Mouse (Mus musculus) neural tube, embryonic 13.5 days (tissue): ENCODE results near the gene Dnase1l2. TPM values are rescaled to one million over a fixed set of nuclear protein-coding genes. Genes with fewer than 3 reads are reported as not detected.

Experiments used
- ATAC-seq: fragments of 200-750 bp; cut with Nextera tagmentation; 2 replicates; pipeline ENCODE4 v1.8.0; 2017; ENCODE audit warnings: low read depth, mild to moderate bottlenecking, moderate TSS enrichment, moderate library complexity
- H3K27ac ChIP-seq: fragments of 300-500 bp; sonication (generic); replicated peaks from 2 replicates; pipeline ENCODE4 v1.5.1; 2015; ENCODE audit warnings: moderate library complexity, mild to moderate bottlenecking, inconsistent platforms
- H3K27me3 ChIP-seq: fragments of 300-500 bp; sonication (generic); 2 replicates; pipeline ENCODE4 v1.6.1; 2015; ENCODE audit warnings: mild to moderate bottlenecking, inconsistent platforms
- H3K36me3 ChIP-seq: fragments of 300-500 bp; sonication (generic); 2 replicates; pipeline ENCODE4 v1.6.1; 2015; ENCODE audit warnings: mild to moderate bottlenecking, inconsistent platforms
- H3K4me1 ChIP-seq: fragments of 300-500 bp; sonication (generic); replicated peaks from 2 replicates; pipeline ENCODE4 v1.6.1; 2015; ENCODE audit warnings: inconsistent platforms
- H3K4me2 ChIP-seq: fragments of 300-500 bp; sonication (generic); 2 replicates; pipeline ENCODE4 v1.6.1; 2015; ENCODE audit warnings: inconsistent platforms, mild to moderate bottlenecking, moderate library complexity
- H3K4me3 ChIP-seq: fragments of 300-500 bp; sonication (generic); 2 replicates; pipeline ENCODE4 v1.5.1; 2015; ENCODE audit warnings: mild to moderate bottlenecking, inconsistent platforms
- H3K9ac ChIP-seq: fragments of 300-500 bp; sonication (generic); 2 replicates; pipeline ENCODE4 v1.6.1; 2015; ENCODE audit warnings: moderate library complexity, mild to moderate bottlenecking, inconsistent platforms
- H3K9me3 ChIP-seq: fragments of 300-500 bp; sonication (generic); 2 replicates; pipeline ENCODE4 v1.6.1; 2016; ENCODE audit warnings: inconsistent platforms
- WGBS: fragments of 180-500 bp; shearing (Covaris S2); methylation state at CpG from one replicate; pipeline ENCODE4 v1.1.7; 2015; 5-methylcytosine and 5-hydroxymethylcytosine counted together
- polyA plus RNA-seq: library from polyadenylated mRNA; unstranded; fragments of >200 nt; fragmentation: Nextera tagmentation; extraction: Ambion mirVana; gene quantifications from 2 replicates; pipeline ENCODE4 v1.2.1, GENCODE M21; 2015

Dnase1l2 gene
- polyA plus RNA-seq, 1 experiment from 2014 or later = 5.5 TPM

DNA sequence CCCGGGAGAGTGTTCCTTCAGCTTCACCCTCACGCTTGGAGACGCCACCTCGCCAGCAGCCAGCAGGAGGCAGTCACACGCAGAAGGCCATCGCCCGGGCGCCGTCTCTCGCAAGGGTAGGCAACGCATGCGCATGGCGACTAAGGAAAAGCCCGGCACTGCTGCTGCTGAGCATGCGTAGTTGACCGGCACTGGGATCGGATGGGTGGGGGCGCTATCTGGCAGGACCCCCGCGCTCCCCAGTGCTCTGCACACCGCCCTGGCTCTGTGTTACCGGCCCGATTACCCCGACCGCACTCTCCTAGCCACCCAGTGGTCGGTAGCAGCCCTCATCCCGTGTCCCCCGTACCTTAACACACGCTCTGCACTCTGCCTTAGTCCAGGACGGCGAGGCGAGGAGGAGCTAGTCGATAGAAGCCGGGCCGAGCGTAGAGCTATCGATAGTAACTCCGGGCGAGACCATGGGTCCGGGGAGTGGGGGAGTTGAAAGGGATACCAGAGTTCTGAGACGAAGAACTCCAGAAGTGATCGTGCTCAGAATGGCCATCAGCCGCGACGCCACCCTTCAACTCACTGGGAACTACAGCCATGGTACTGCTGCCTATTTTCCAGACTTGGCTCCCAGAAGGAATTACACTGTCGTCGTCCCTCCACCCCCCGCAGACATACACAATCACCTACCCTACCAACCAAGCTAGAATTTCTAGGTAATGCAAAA lies 35.9 kb upstream of the Dnase1l2 start, which contains the start of gene Mlst8:
Mlst8 (minus strand) TSS at position 416 of the 718 bp plus-strand sequence.
- peaks cover 37% of the 10 kb centered on the region for H3K36me3 ChIP-seq
- H3K4me3 ChIP-seq = peak within 1 kb of the TSS; percentile 71
- peak; percentile 90 for ATAC-seq
- H3K4me2 ChIP-seq = peak within 1 kb of the TSS; percentile 64
- peak within 1 kb of the TSS; percentile 83 for H3K9ac ChIP-seq
- H3K27ac ChIP-seq = peak within 1 kb of the TSS; percentile 98
- peaks cover 35% of the 10 kb centered on the region for H3K4me1 ChIP-seq
- H3K9me3 ChIP-seq = no peaks in the 10 kb centered on the region
- H3K27me3 ChIP-seq = no peaks in the 10 kb centered on the region
- WGBS = under 1% methylated on average over 48 of the region's 48 CpGs

DNA sequence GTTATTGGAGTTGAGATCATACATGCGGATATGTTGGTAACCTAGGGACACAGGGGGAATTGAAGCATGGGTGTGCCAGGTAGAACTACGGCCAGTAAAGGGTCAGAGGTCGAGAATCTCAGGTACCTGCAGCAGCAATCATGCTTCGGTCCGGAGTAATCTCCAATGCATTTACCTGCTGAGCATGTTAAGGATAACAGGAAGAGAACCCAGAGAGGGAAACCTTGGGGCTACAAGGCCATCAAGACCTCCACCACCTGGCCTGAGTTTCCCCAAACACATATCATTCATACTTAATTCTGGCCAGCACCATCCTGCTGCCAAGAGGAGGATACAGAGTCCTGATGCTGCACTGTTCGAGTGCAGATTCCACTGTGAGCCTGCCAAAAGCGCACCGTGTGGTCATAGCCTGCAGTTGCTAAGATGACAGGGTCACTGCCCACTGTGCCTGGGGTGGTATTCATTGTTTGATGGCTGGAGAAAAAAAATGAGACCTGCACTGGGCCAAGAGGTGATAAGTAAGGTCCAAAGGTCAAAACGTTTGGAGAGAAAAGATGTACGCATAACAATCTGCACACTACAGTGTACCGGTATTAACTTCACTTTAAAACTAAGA lies 35.2 kb upstream of the Dnase1l2 start:
- Histone ChIP-seq H3K27ac (peak overlapping the region; percentile 98; the same call in 1 of the 2 replicates), H3K36me3 (peaks cover 43% of the 10 kb centered on the region), H3K27me3 (no peaks in the 10 kb centered on the region), H3K9me3 (no peaks in the 10 kb centered on the region), H3K4me2 (peak overlapping the region; percentile 64), H3K4me1 (peaks cover 42% of the 10 kb centered on the region), H3K4me3 (peak overlapping the region; percentile 71), H3K9ac (peak overlapping the region; percentile 83)
- WGBS = 55% methylated on average over 11 of the region's 11 CpGs
- ATAC-seq = peak; percentile 23; the same call in 1 of the 2 replicates

GRCm38 (mm10) chr17:24477053-24477984 lies 34.4 kb upstream of the Dnase1l2 start:
- Histone ChIP-seq H3K9me3 (no peaks in the 10 kb centered on the region), H3K4me3 (peak overlapping the region; percentile 71), H3K4me1 (peaks cover 50% of the 10 kb centered on the region), H3K36me3 (peaks cover 47% of the 10 kb centered on the region), H3K27ac (no peak overlapping the region), H3K4me2 (peak overlapping the region; percentile 64; the same call in 1 of the 2 replicates), H3K27me3 (no peaks in the 10 kb centered on the region), H3K9ac (peak overlapping the region; percentile 83)
- ATAC-seq = no peak
- WGBS = 94% methylated on average over 20 of the region's 20 CpGs

DNA sequence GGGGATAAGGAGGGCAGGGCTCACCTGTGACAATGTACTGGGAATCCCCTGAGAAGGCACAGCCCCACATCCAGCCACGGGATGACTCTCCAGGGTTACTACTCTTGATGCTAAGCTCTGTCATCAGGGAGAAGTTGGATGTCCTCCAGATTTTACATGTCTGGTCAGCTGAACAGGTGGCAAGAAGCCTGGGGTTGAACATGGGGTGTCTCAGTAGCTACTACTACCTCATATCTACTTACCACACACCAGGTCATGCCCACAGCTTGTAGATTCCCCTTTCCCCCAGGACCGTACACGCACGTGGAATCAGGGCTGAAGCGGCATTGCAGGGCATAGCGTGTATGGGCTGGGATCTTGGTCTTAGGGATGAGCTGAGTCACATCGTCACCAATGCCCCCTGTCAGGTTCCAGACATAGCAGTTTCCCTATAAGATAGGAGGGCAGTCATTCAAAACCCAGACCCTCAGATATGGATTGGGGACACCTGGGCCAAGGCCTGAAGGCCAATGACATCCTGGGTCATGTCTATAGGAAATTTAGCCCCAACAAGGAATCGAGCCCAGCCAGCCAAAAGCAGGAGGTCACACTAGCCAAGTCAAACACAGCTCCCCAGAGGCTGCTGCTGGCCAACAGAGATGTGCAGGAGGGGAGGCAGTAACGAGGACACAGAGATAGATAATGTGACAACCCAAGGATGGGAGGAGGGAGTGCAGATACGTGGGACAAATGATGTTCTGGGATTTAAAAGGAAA lies 33.3 kb upstream of the Dnase1l2 start:
- no peak for ATAC-seq
- Histone ChIP-seq H3K36me3 (peaks cover 47% of the 10 kb centered on the region), H3K27me3 (no peaks in the 10 kb centered on the region), H3K9ac (no peak overlapping the region), H3K27ac (no peak overlapping the region), H3K9me3 (no peaks in the 10 kb centered on the region), H3K4me3 (no peak overlapping the region), H3K4me1 (peaks cover 61% of the 10 kb centered on the region), H3K4me2 (no peak overlapping the region)
- 94% methylated on average over 10 of the region's 10 CpGs for WGBS

- Histone ChIP-seq H3K27ac (no peak overlapping the region), H3K4me1 (peaks cover 67% of the 10 kb centered on the region), H3K9ac (no peak overlapping the region), H3K27me3 (no peaks in the 10 kb centered on the region), H3K9me3 (no peaks in the 10 kb centered on the region), H3K36me3 (peaks cover 47% of the 10 kb centered on the region), H3K4me3 (no peak overlapping the region), H3K4me2 (no peak overlapping the region)
- ATAC-seq = no peak
- 96% methylated on average over 6 of the region's 6 CpGs for WGBS
Observed at GRCm38 (mm10) chr17:24475586-24475985, 32.7 kb upstream of the Dnase1l2 start.

DNA sequence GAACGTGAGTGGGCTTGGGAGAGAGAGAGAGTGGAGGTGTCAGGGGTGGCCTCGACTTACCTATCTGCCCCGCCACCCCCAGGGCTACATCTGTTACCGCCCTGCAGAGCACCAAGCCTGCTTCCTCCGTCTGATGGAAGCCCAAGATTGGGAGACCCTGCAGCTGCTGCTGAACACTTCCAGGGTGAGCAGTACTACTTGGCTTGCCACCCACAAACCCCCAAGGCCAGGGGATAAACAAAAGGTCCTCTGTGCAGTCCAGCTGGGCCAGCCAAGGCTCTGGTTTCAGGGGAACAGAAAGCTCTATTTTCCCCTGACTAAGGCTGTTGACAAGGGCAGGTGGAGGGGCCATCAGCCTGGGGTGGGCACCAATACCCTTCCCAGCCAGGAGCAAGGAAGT lies 31.7 kb upstream of the Dnase1l2 start:
- Histone ChIP-seq H3K4me2 (no peak overlapping the region), H3K9ac (no peak overlapping the region), H3K4me3 (no peak overlapping the region), H3K9me3 (no peaks in the 10 kb centered on the region), H3K27ac (0 out of 2 replicates have a peak overlapping the region, but pooled peaks have one; percentile 28), H3K4me1 (peaks cover 60% of the 10 kb centered on the region), H3K27me3 (no peaks in the 10 kb centered on the region), H3K36me3 (peaks cover 47% of the 10 kb centered on the region)
- no peak for ATAC-seq
- WGBS = 76% methylated on average over 5 of the region's 5 CpGs

- Histone ChIP-seq H3K9ac (peak within 1 kb of the TSS; percentile 90), H3K27ac (0 out of 2 replicates have a peak within 1 kb of the TSS, but pooled peaks have one; percentile 28), H3K36me3 (peaks cover 47% of the 10 kb centered on the region), H3K4me2 (peak within 1 kb of the TSS; percentile 100), H3K4me3 (no peak within 1 kb of the TSS), H3K9me3 (no peaks in the 10 kb centered on the region), H3K4me1 (peaks cover 62% of the 10 kb centered on the region), H3K27me3 (no peaks in the 10 kb centered on the region)
- ATAC-seq = no peak
- WGBS = 80% methylated on average over 6 of the region's 6 CpGs
Observed at GRCm38 (mm10) chr17:24473612-24474275, 30.8 kb upstream of the Dnase1l2 start, which contains the start of gene Bricd5. Bricd5 (plus strand) TSS chr17:24473884.

DNA sequence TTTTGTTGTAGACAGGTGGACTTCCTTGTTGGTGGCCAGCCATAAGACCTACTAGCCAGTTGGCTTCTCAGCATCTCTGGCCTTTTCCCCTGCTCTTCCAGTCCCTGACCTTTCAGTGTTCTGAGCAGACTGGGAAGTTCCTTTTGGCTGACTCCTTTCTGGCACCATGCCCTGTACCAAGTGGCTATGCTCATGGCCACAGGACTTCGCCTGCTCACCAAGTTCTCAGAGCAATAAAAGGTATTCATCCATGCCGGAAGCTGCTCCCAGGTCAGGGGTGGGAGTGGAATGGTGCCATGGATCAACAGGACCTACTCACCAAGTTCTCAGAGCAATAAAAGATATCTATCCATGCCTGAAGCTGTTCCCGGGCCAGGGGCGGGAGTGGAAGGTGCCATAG lies 29.6 kb upstream of the Dnase1l2 start:
- WGBS = 73% methylated on average over 4 of the region's 4 CpGs
- H3K4me3 ChIP-seq = peak overlapping the region; percentile 91

DNA sequence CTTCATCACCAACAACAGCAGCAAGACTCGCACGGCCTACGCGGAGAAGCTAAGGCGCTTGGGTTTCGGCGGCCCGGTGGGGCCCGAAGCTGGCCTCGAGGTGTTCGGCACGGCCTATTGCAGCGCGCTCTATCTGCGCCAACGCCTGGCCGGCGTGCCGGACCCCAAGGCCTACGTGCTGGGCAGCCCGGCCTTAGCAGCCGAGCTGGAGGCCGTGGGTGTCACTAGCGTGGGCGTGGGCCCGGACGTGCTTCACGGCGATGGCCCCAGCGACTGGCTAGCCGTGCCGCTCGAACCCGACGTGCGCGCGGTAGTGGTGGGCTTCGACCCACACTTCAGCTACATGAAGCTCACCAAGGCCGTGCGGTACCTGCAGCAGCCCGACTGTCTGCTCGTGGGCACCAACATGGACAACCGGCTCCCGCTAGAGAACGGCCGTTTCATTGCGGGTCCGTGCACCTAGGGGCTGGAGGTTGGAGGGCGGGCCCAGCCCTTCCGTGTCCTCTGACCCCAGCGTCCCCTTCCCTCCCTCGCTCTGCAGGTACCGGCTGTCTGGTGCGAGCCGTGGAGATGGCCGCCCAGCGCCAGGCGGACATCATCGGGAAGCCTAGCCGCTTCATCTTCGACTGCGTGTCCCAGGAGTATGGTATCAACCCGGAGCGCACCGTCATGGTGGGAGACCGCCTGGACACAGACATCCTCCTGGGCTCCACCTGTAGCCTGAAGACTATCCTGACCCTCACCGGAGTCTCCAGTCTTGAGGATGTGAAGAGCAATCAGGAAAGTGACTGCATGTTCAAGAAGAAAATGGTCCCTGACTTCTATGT lies 28.0 kb upstream of the Dnase1l2 start:
- ATAC-seq = peak; percentile 44
- Histone ChIP-seq H3K4me3 (peak overlapping the region; percentile 91), H3K4me1 (peaks cover 49% of the 10 kb centered on the region), H3K27me3 (no peaks in the 10 kb centered on the region), H3K4me2 (peak overlapping the region; percentile 100), H3K9me3 (no peaks in the 10 kb centered on the region), H3K36me3 (peaks cover 31% of the 10 kb centered on the region), H3K27ac (peak overlapping the region; percentile 91), H3K9ac (peak overlapping the region; percentile 90)
- WGBS = 1% methylated on average over 66 of the region's 68 CpGs

More for the DNA sequence above, 29.6 kb upstream of the Dnase1l2 start:
- H3K9ac ChIP-seq = peak overlapping the region; percentile 90
- H3K9me3 ChIP-seq = no peaks in the 10 kb centered on the region
- H3K4me1 ChIP-seq = peaks cover 53% of the 10 kb centered on the region
- ATAC-seq = no peak
- peaks cover 47% of the 10 kb centered on the region for H3K36me3 ChIP-seq
- peak overlapping the region; percentile 100 for H3K4me2 ChIP-seq
- H3K27ac ChIP-seq = no peak overlapping the region
- H3K27me3 ChIP-seq = no peaks in the 10 kb centered on the region

DNA sequence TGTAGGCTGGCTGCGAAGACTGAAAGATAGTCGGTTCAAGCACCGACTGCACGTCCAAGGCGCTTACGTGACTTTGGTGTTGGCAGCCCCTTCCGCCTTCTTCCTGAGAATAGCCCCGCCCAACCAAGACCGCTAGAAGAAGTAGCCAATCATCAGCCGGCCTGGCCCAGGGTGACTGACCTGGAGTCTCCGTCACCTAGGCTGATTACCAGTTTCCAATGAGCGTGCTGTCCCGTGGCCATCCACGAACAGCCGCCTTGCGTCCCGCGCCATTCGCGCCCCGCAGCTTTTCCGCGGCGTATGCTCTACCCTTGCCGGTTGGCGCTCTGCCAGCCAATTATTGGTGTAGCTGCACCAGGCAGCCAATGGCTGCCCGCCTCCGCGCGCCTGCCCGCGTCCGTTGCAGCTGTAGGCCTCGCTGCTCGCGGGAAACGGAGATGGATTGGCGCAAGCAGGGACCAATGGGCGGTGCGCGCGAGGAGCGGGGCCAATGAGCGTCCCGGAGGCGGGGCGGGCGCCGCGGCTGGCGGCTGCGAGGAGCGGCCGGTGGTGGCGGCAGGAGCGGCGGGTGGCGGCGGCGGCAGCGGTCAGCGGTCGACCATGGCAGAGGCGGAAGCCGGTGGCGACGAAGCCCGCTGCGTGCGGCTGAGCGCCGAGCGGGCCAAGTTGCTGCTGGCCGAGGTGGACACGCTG lies 27.2 kb upstream of the Dnase1l2 start, which contains the start of the genes E4f1 and Pgp:
E4f1 (minus strand) TSS at position 404 of the 693 bp plus-strand sequence.
Pgp (plus strand) TSS at position 483 of the 693 bp plus-strand sequence.
- under 1% methylated on average over 75 of the region's 75 CpGs for WGBS
- ATAC-seq = peak; percentile 98
- peak within 1 kb of the TSS; percentile 100 for H3K4me2 ChIP-seq

More for the DNA sequence above, 27.2 kb upstream of the Dnase1l2 start, which contains the start of the genes E4f1 and Pgp:
- H3K4me3 ChIP-seq = peak within 1 kb of the TSS; percentile 91
- H3K36me3 ChIP-seq = peaks cover 23% of the 10 kb centered on the region
- no peaks in the 10 kb centered on the region for H3K27me3 ChIP-seq
- peaks cover 48% of the 10 kb centered on the region for H3K4me1 ChIP-seq
- peak within 1 kb of the TSS; percentile 91 for H3K27ac ChIP-seq
- no peaks in the 10 kb centered on the region for H3K9me3 ChIP-seq
- H3K9ac ChIP-seq = peak within 1 kb of the TSS; percentile 90
